Mouse (Mus musculus): Measurements from ENCODE around the gene Zbtb25.

Gene Zbtb25

GRCm38 (mm10) chr12:76341080-76341479 lies 28.3 kb downstream of the Zbtb25 start:
- DNase-seq (ENCODE audit: low read depth, low spot score), result peak; percentile 60

DNA sequence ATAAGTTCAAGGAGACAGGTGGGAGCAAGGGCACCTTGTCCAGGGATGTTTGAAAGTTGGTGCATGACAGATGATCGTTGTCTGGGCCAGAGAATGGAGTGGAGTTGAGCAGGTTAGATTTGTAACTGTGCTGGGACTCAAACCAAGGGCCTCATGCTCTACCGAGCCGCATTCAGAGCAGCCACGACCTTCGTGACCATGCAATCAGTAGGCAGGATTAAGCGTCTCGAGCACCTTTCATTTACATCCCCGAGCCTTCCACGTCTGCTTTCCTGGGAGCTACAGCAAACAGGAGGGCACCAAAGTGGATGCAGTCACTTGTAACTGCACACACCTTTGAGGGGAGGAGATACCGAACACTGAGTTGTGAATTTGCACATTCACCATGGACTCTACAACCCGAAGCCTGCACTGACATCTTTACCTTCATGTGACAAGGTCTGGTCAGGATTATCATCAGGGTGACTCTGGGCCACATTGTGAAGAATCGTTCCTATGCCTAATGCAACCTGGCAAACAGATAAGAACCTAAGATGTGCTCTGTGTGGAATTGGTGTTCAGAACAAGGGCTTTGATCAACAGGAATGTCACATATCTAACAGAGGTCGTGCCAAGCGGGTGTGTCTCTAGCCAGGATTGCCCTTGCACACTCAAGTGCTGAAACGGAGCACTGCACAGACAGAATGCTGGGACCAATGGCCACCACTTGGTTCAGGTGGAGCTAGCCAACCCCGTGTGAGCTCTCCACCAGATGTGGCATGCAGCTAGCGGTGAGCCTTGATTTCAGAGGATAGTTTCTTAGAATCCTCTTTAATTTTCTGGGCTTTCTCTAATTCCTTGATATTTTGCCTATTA lies 33.1 kb downstream of the Zbtb25 start:
- peak; percentile 34 for DNase-seq (ENCODE audit: low read depth, low spot score)

GRCm38 (mm10) chr12:76335641-76336040 lies 33.8 kb downstream of the Zbtb25 start:
- no peak for DNase-seq (ENCODE audit: low read depth, low spot score)

DNA sequence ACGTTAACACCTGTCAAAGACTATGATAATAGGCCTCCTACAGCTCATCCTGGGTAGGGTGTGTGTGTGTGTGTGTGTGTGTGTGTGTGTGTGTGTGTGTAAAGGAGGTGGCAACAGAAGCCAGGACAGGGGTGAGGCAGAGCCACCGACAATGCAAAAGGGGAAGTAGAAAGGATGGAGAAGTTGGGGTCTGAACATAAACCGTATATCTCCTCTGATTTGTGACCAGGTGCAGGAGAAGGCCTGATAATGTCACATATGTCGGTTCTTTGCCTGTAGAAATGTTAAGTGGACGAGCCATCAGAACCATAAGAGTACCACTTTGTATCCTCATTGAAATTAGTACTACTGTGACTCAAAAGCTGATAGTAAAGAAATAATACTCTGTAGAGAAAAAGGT lies 35.7 kb downstream of the Zbtb25 start:
- no peak for DNase-seq (ENCODE audit: low read depth, low spot score)

DNA sequence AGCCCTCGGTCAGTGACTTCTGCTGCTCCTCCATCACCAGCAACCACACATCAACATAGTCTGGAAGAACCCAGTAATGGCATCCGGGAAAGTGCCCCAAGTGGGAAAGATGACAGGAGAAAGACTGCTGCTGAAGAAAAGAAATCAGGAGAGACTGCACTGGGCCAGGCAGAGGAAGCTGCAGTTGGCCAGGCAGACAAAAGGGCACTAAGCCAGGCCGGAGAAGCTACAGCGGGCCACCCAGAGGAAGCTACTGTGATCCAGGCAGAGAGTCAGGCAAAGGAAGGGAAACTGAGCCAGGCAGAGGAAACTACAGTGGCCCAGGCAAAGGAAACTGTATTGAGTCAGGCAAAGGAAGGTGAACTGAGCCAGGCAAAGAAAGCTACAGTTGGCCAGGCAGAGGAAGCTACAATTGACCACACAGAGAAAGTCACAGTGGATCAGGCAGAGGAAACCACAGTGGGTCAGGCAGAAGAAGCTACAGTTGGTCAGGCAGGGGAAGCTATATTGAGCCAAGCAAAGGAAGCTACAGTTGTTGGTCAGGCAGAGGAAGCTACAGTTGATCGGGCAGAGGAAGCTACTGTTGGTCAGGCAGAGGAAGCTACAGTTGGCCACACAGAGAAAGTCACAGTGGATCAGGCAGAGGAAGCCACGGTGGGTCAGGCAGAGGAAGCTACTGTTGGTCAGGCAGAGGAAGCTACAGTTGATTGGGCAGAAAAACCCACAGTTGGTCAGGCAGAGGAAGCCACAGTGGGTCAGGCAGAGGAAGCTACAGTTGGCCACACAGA lies 40.6 kb downstream of the Zbtb25 start:
- DNase-seq (ENCODE audit: low read depth, low spot score), result no peak

DNA sequence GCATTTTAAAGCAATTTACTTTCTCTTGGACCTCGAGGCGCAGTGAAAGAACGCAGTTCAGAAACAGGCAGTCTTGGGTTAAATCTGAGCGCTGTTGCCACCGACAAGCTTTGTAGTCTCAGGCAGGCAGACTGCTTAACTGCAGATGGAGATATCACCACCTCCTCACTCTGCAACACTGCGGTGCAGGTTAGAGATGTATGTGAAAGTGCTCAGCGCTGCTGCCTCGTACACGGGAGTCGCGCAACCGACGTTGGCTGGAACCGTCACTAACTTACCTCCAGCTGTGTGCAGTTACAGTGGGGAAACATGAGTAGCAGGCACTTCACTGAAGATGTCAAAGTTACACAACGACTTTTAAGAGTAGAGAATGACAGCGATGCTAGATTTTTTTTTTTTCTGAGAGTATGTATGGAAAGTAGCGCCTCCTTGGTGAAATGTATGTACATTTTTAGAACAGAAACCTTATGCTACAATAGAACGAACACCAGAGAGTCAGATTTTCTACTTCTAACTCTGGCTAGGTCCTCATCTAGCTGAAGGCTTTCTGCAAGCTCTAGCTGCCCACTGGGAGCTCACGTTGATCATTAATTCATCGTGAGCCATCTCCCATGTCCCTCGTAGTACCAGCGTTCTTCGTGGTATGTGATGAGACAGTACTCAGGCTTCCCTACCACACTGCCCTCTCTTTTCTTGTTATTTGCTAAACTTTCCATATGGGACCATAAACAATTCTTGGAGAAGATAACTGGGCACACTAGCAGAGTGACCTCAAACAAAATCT lies 42.8 kb downstream of the Zbtb25 start:
- no peak for DNase-seq (ENCODE audit: low read depth, low spot score)

GRCm38 (mm10) chr12:76324679-76325431 lies 44.5 kb downstream of the Zbtb25 start, which contains the start of gene Akap5:
Gene Akap5, plus strand, starts transcription at chr12:76324891.
- peak; percentile 79 for DNase-seq (ENCODE audit: low read depth, low spot score)

DNA sequence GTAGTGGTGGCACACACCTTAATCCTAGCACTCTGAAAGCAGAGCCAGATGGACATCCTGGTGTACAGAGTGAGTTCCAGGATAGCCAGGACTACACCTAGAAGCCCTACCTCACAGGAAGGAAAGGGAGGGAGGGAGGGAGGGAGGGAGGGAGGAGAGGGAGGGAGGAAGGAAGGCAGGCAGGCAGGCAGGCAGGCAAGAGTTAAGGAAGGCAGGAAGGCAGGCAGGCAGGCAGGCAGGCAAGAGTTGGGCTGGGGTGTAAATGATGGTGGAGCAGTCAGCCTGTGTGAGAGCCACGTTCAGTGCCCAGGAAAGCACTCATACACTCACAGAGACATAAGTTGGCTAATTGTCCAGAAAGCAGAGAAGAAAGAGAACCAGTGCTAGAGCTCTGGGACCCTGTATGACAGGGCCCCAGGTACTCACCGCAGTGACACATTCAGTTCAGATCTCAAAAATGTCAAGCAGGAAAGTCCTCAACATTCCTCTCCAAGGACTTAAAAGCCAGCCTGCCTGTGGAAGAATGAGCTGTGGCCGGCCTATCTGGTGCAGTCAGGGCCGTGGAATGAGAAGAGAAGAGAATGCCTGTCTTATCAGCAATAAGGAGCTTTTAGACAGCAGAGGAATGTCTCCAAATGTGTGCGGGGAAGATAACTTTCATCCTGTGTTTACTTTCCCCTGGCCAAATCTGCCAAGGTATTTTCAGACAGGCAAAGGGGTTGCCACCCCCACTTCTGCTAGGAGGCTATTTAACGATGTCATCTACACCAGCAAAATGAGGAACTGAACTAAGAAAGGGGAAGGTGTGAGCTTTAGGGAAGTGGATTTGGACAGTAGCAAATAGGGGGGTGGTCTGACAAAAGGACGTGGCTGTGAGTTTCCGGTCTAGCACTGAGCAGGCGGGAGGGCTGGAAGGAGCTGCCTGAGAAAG lies 50.9 kb downstream of the Zbtb25 start:
- DNase-seq (ENCODE audit: low read depth, low spot score), result no peak

GRCm38 (mm10) chr12:76311951-76312350 lies 57.5 kb downstream of the Zbtb25 start:
- DNase-seq (ENCODE audit: low read depth, low spot score), result no peak

- no peak for DNase-seq (ENCODE audit: low read depth, low spot score)
Measured at GRCm38 (mm10) chr12:76311227-76311626, 58.2 kb downstream of the Zbtb25 start.

DNA sequence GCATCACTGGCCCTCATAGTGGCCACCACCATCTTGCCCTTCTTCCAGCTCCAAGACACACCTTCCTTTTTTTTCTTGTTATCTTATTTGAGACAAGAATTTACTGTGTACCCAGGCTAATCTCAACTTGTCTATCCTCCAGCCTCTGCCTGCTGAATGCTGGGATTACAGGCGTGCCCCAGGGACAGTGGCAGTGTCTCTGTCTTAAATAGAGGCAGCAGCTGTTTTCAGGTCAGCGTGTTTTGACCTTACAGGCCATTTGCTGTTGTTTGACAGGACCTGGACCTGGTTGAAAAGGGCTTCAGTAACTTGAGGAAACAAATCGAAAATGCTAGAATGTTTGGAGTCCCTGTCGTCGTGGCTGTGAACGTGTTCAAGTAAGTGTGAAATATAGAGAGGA lies 58.8 kb downstream of the Zbtb25 start:
- DNase-seq (ENCODE audit: low read depth, low spot score), result no peak

DNA sequence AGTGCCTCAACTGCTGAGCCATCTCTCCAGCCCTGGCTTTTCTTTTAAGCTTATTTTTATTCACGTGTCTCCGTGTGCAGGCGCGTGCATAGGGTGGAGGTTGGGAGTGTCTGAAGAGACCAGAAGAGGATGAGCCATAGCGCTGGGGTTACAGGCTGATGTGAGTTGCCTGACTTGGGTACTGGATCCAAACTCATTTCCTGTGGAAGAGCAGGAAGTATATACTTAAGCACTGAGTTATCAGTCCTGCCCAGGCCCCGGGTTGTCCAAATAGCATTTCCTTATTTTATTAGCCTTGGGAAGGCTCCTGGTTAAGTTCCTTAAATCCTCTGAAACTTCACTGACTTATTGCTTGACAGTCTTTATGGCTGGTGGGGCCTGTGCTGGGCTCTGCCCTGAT lies 59.4 kb downstream of the Zbtb25 start:
- no peak for DNase-seq (ENCODE audit: low read depth, low spot score)

DNA sequence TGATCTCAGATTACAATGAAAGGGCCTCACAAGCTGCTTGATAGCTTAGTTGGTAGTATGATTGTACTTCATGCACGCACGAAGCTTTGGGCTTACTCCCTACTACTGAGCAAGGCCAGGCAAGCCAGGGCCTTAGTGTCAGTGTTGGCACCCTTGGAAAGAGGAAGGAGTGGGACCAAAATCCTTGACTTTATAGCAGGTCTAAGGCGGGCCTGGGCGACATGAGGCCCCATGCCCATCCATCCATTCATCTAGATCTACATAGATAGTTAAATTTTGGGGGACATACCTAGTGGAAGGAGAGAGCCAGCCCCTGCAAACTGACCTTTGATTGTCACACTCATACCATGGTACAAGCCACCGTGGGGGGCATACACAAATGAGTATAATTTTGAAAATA lies 61.0 kb downstream of the Zbtb25 start:
- no peak for DNase-seq (ENCODE audit: low read depth, low spot score)

DNA sequence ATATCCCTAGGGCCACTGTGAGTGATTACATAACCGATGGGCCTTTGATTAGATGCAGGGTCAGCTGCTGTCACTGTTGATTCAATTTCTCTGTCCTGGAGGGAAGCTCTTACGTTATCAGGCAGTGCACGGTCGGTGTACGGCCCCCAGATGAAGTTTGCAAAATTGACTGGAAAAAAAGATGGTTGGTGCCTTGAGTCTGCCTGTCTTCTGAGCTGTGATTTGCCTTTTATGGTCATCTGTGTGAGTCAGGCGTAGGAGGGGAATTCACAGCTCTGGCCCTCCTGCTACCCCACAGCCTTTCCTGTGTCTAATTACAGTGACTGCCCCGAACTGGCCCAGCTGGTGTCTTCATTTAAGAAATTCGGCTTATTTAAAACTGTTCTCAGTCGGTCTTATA lies 61.4 kb downstream of the Zbtb25 start:
- DNase-seq (ENCODE audit: low read depth, low spot score), result no peak

GRCm38 (mm10) chr12:76306852-76307561 lies 62.4 kb downstream of the Zbtb25 start:
- DNase-seq (ENCODE audit: low read depth, low spot score), result no peak

DNA sequence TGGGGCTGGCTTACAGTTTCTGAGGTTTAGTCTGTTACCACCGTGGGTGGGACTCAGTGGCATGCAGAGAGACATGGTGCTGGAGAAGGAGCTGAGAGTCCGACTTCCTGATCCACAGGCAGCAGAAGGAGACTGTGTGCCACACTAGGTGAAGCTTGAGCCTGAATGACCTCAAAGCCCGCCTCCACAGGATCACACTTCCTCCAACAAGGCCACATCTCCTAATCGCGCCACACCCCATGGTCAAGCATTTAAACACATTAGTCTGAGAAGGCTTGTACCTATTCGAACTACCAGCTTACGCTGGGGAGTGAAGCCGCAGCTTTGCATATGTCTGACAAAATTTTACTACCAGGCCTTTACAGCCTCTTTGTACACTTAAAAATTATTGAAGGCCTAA lies 64.3 kb downstream of the Zbtb25 start:
- DNase-seq (ENCODE audit: low read depth, low spot score), result no peak

GRCm38 (mm10) chr12:76304199-76304598 lies 65.2 kb downstream of the Zbtb25 start:
- no peak for DNase-seq (ENCODE audit: low read depth, low spot score)

GRCm38 (mm10) chr12:76303474-76303873 lies 65.9 kb downstream of the Zbtb25 start:
- no peak for DNase-seq (ENCODE audit: low read depth, low spot score)

DNA sequence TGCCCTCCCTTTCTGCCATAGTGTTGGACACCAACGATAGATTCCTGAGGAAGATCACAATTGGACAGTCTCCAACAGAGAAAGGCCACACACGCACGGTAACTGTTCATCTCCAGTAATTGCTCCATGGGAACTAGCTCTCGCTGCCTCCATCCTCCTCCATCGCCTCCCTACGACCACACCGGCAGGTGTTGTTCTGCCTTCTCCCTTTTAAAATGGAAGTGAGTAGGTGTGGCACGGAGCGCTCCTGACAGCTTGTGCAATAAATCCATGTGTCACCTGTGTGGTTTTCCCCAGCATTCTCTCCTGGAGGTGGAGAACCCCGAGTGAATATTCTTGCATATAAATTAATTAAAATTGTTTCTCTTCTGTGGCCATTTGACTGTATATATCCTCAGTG lies 69.0 kb downstream of the Zbtb25 start:
- DNase-seq (ENCODE audit: low read depth, low spot score), result no peak

Measured in R1 (cell line).